Mouse (Mus musculus): Measurements from ENCODE around the gene Elovl6.

GRCm38 (mm10) chr3:129554436-129554835 lies 22.3 kb downstream of the Elovl6 start:
- no peak for TF ChIP-seq CHD2 (IDR thresholded peaks at IDR 0.05; ENCODE audit: low read depth, low read length)
- no peak for TF ChIP-seq HCFC1 (IDR thresholded peaks at IDR 0.05; ENCODE audit: borderline replicate concordance, insufficient read depth, low read length)
- no peak for TF ChIP-seq MAFK (IDR thresholded peaks at IDR 0.05; ENCODE audit: insufficient read depth, low read depth, low read length)
- no peak for TF ChIP-seq ZC3H11A (IDR thresholded peaks at IDR 0.05; ENCODE audit: borderline replicate concordance, low read depth, low read length)
- TF ChIP-seq ZNF384 (IDR thresholded peaks at IDR 0.05; ENCODE audit: low read depth, low read length) = no peak
